Mouse (Mus musculus): ENCODE data around the gene Gm21149.
"Not testable (repeated sequence)": the region's sequence is repeated elsewhere in the genome, so short reads cannot be mapped to it uniquely, and the experiment has no call there.

GRCm38 (mm10) chr5:15507757-15508459, 31.6 kb upstream of the Gm21149 start:
- TF ChIP-seq CTCF (IDR thresholded peaks at IDR 0.05; ENCODE audit: extremely low read depth, insufficient read depth, insufficient read length, insufficient replicate concordance); POLR2A (IDR thresholded peaks at IDR 0.05; ENCODE audit: low read depth, low read length): not testable (repeated sequence)

Measured in spleen, adult 2 months (tissue).